Mouse (Mus musculus): ENCODE measurements around the gene Kansl2.

Gene Kansl2

GRCm38 (mm10) chr15:98503317-98503716, 30.7 kb downstream of the Kansl2 start:
- no peak for DNase-seq (ENCODE audit: low read depth, low spot score)

DNA sequence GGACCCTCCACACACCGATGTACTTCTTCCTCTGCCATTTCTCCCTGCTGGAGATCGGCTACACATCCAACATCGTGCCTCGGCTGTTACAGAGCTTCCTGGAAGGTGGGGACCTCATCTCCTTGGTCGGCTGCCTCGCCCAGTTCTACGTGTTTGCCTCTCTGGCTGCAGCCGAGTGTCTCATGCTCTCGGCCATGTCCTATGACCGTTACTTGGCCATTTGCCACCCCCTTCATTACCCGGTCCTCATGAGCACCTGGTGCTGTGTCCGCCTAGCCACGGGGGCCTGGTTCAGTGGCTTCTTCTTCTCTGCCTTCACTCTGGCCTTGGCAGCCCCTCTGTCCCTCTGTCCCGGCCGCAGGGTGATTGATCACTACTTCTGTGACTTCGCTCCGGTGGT, 36.4 kb downstream of the Kansl2 start:
- no peak for DNase-seq (ENCODE audit: low read depth, low spot score)

DNA sequence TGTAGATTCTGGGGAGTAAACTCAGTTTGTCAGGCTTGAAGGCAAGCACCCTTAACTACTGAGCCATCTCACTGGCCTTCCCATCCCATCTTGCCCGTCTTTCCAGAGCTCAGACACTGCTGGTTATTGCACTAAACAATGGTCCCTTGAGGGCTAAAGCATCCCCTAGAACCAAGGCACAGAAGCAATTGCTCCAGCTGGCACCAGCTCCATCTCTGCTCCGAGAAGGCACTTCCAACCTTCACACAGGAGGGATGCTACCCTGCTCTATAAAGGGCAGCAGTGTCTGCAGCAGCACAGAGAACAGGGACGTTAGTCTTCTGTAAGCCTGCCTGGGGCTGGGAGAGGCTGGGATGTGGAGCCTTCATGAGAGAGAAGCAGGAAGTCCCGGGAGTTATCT, 42.0 kb downstream of the Kansl2 start, which contains the start of gene Olfr279:
TSS of gene Olfr279 (plus strand) at position 301 of the 400 bp plus-strand sequence.
- DNase-seq (ENCODE audit: low read depth, low spot score): no peak

DNA sequence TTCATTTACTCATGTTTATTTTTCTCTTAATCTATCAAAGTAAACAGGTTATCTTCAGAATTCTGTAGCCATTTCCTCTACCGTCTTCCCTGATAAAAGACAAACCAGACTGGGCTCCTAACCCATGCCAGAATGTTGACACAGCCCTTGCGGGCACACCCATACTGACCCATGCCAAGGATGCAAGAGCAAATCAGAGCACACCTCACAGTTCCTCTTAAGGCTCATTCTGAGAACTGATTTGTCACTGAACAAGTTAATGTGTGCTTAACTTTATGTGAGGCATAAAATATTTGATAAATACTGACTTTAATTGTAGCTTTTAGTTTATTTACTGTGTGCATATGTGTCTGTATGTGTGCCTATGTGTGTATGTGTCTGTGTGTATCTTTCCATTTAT, 42.7 kb downstream of the Kansl2 start:
- no peak for DNase-seq (ENCODE audit: low read depth, low spot score)

- DNase-seq (ENCODE audit: low read depth, low spot score): no peak
Observed at GRCm38 (mm10) chr15:98486433-98487021, 47.5 kb downstream of the Kansl2 start.

DNA sequence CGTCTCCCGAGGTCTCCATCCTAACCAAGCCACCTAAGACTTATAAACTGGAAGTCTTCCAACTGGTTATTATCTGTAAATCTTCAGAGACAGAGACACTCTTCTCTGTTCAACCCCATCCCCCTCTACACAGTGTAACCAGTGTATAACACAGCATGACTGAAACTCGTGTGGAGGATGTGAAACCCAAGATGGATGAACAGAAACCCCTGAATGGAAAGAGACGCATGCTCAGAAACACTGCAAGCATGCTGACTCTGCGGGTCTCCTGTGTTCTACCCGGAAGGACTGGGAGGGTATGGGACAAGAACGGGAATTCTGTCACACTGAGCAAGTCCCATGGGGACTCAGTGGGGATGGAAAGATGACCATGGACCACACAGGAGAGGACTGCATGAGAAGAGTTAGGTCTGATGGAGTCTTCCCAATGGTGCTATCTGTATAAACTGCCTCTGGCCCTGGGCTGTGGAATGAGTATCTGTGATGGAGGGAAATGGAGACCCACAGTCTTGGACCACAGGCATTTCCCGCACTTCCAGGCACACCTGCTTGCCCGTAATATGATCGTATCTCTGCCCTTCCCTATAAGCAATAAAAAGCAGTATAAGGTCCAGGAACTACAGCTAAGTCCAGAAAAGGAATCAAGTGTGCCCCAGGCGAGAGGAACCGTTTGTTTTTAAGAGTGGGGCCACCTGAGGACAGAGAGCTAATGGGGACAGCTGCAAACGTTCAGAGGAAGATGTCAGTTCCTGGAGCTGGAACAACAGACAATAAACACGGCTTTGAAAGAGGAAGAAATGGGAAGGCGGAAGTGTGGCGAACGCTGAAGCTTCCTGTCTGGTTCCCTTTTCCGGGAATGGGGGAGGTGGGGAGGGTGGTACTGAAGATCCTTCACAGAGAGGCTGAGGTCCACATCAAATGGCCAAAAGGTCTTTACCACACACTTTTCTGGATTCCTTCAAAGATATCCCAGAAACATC, 49.9 kb downstream of the Kansl2 start:
- DNase-seq (ENCODE audit: low read depth, low spot score): no peak

DNA sequence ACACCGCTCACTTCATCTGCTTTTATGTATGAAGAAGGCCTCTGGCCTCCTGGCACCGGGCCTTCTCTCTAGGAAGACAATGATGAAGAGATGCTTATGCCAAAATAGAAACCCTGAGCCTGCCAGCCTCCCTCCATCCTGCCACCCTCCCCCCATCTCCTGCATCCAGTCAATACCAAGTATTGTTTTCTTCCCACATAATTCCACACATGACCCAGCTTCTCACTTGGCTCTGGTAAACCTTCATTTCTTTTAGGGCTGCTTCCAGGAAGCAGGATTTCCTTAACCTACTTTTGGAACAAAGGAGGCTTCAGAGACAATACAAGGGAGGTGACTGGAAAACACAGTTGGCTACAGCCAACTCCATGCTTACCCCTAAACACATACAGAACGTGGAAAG, 51.4 kb downstream of the Kansl2 start, which contains the start of gene Lalba:
TSS of gene Lalba (minus strand) at position 21 of the 400 bp plus-strand sequence.
- no peak for DNase-seq (ENCODE audit: low read depth, low spot score)

- no peak for DNase-seq (ENCODE audit: low read depth, low spot score)
Observed at GRCm38 (mm10) chr15:98479568-98480102, 54.4 kb downstream of the Kansl2 start.

DNA sequence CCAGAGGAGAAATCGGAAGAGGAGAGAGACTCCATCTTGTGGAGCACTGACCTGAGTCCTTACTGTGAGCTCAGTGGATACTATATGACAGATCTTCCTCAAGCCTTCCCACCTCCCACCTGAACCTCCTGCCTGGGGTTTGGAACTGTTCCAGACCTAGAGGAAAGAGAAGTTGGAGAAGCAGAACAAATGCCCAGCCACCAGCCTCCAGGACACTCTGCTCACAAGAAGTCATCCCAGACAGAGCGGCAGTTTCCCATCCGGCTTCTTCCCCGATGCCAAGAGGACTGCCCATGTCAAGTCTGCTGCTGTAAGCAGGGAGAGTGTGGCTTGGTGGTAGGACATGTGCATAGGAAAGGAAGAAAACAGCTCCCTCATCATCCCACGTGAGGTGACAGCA, 57.8 kb downstream of the Kansl2 start:
- no peak for DNase-seq (ENCODE audit: low read depth, low spot score)

DNA sequence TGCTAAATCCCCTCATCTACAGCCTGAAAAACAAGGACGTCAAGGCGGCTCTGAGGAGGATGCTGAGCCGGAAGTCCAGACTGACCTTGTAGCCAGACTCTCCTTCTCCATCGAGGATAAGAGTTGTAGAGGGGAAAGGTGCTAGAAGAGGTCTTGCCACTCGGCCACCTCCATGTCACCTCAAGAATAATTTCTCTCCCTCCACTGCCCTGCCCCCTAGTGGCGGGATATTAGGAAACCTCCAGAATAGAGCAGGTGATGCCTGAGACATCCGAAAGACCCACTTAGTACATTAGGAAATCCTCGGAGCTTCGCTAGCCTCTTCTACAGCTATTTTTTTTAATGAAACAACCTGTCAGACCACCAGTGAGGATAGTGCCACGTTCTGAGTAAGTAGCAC, 58.7 kb downstream of the Kansl2 start:
- DNase-seq (ENCODE audit: low read depth, low spot score): peak; percentile 44

- no peak for DNase-seq (ENCODE audit: low read depth, low spot score)
Observed at GRCm38 (mm10) chr15:98474958-98475357, 59.1 kb downstream of the Kansl2 start.

GRCm38 (mm10) chr15:98471539-98471938, 62.5 kb downstream of the Kansl2 start:
- DNase-seq (ENCODE audit: low read depth, low spot score): no peak

DNA sequence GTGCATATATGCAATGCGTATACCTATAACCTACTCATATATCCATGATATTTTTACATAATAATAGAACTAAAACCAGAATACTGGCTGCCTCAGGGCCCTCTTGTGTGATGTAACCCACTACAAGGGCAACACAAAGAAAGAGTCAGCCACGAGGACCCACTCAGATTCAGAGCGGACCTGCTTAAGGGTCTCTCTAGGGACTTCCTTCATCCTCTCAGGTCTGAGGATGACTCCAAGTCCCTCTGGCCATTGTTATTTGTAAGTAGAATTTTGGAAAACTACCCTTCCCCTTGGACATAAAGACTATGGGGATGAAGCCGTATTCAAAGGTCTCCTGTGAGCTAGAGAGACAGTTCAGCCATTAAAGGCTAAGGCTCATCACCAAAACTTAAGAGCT, 64.5 kb downstream of the Kansl2 start, which contains the start of gene OR5BS1P:
TSS of gene OR5BS1P (plus strand) at position 301 of the 400 bp plus-strand sequence.
- DNase-seq (ENCODE audit: low read depth, low spot score): no peak
